Mouse (Mus musculus) G1E (cell line): ENCODE measurements at regions not wholly inside any gene's neighbourhood (a gene's known extent, or its start where the extent isn't known, plus 50 kb on each side); places are given as distances from the start of the nearest gene placed in this dataset.

Experiments
- CTCF ChIP-seq: IDR thresholded peaks from 2 replicates; pipeline ENCODE4 v1.5.1; 2012; ENCODE audit warnings: low read depth, low read length, inconsistent platforms, mixed read lengths
- POLR2AphosphoS5 ChIP-seq: IDR thresholded peaks from 2 replicates; pipeline ENCODE4 v1.6.1; 2012; ENCODE audit warnings: low read depth, low read length, inconsistent platforms; ENCODE audit not compliant: insufficient replicate concordance

GRCm38 (mm10) chr13:60290820-60291219, 113.7 kb upstream of the Gas1 start:
- no peak for TF ChIP-seq CTCF
- no peak for TF ChIP-seq POLR2AphosphoS5
